Mouse (Mus musculus): ENCODE measurements at regions not wholly inside any gene's neighbourhood (a gene's known extent, or its start where the extent isn't known, plus 50 kb on each side); places are given as distances from the start of the nearest gene placed in this dataset.

GRCm38 (mm10) chr2:160140166-160140740 lies 193.7 kb downstream of the Gm826 start:
- H3K9me3 ChIP-seq (replicated peaks; ENCODE audit: insufficient read depth, low read length), result no peaks in the 10 kb centered on the region
- H3K4me1 ChIP-seq (ENCODE audit: control insufficient read depth in 1 of 2, insufficient read depth in 2 of 2, low read length in 2 of 2), result no peaks in the 10 kb centered on the region
- H3K27me3 ChIP-seq (ENCODE audit: control insufficient read depth in 1 of 2, insufficient read depth in 2 of 2, low read length in 2 of 2), result no peaks in the 10 kb centered on the region
- no peak overlapping the region for H3K9ac ChIP-seq (ENCODE audit: control insufficient read depth, low read depth, low read length, poor library complexity, severe bottlenecking)
- no peaks in the 10 kb centered on the region for H3K36me3 ChIP-seq (ENCODE audit: control insufficient read depth in 1 of 2, insufficient read depth in 2 of 2, low read length in 2 of 2)
- H3K79me2 ChIP-seq (ENCODE audit: control insufficient read depth, insufficient read depth, low read length, poor library complexity), result no peaks in the 10 kb centered on the region
- H3K4me3 ChIP-seq (ENCODE audit: control insufficient read depth in 1 of 2, insufficient read depth in 1 of 2, low read depth in 2 of 2, low read length in 2 of 2), result no peak overlapping the region
- no peak for DNase-seq (ENCODE audit: low read depth, low spot score)
- H3K27ac ChIP-seq (ENCODE audit: control insufficient read depth, low read depth, low read length), result no peak overlapping the region
- TF ChIP-seq NELFE (IDR thresholded peaks at IDR 0.05; ENCODE audit: low read depth, low read length) (no peak), KAT2A (conservative IDR thresholded peaks at IDR 0.05; ENCODE audit: low read depth, low read length) (no peak), JUND (IDR thresholded peaks at IDR 0.05; ENCODE audit: low read depth, low read length) (no peak), EP300 (IDR thresholded peaks at IDR 0.05; ENCODE audit: low read depth in 1 of 2, low read length in 2 of 2) (no peak), ZMIZ1 (IDR thresholded peaks at IDR 0.05; ENCODE audit: low read depth, low read length) (no peak), BHLHE40 (IDR thresholded peaks at IDR 0.05; ENCODE audit: borderline replicate concordance, low read depth, low read length) (no peak), ZC3H11A (IDR thresholded peaks at IDR 0.05; ENCODE audit: low read depth, low read length) (no peak), ZKSCAN1 (IDR thresholded peaks at IDR 0.05; ENCODE audit: low read depth, low read length) (no peak), E2F4 (IDR thresholded peaks at IDR 0.05; ENCODE audit: borderline replicate concordance, low read depth, low read length) (no peak), USF1 (IDR thresholded peaks at IDR 0.05; ENCODE audit: low read depth, low read length) (no peak), TCF12 (IDR thresholded peaks at IDR 0.05; ENCODE audit: low read depth, low read length) (no peak), SIN3A (IDR thresholded peaks at IDR 0.05; ENCODE audit: low read length) (no peak), MYC (IDR thresholded peaks at IDR 0.05; ENCODE audit: low read depth, low read length) (no peak), POLR2AphosphoS5 (IDR thresholded peaks at IDR 0.05; ENCODE audit: borderline replicate concordance, low read depth, low read length) (no peak), NRF1 (IDR thresholded peaks at IDR 0.05; ENCODE audit: insufficient read depth, low read depth, low read length, poor library complexity, severe bottlenecking) (no peak), SMC3 (IDR thresholded peaks at IDR 0.05; ENCODE audit: low read depth, low read length) (no peak), GABPA (IDR thresholded peaks at IDR 0.05; ENCODE audit: low read depth, low read length) (no peak), TBP (IDR thresholded peaks at IDR 0.05; ENCODE audit: low read depth, low read length) (no peak), MAZ (IDR thresholded peaks at IDR 0.05; ENCODE audit: low read depth, low read length) (no peak), ELF1 (IDR thresholded peaks at IDR 0.05; ENCODE audit: low read depth, low read length) (no peak)

DNA sequence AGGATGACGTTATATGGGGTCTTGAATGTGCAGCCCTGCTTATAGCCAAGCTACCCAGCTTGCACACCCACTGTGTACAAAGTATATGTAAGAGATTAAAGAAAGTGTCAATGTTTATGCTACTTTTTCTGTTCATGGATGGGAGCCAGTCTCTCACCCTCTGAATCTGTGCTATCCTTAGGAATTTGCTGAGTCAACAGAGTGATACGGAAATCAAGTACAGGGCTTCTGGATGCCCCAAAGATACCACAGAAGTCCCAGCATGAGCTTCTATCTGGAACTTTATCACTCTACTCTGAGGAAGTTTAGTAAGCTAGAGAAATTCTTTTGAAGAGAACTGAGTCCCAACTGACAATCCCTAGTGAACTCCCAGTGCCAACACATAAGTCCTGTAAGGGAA lies 195.9 kb downstream of the Gm826 start:
- Histone ChIP-seq H3K4me3 (ENCODE audit: control insufficient read depth in 1 of 2, insufficient read depth in 1 of 2, low read depth in 2 of 2, low read length in 2 of 2) (no peak overlapping the region), H3K79me2 (ENCODE audit: control insufficient read depth, insufficient read depth, low read length, poor library complexity) (no peaks in the 10 kb centered on the region), H3K9me3 (replicated peaks; ENCODE audit: insufficient read depth, low read length) (no peaks in the 10 kb centered on the region), H3K27ac (ENCODE audit: control insufficient read depth, low read depth, low read length) (no peak overlapping the region), H3K4me1 (ENCODE audit: control insufficient read depth in 1 of 2, insufficient read depth in 2 of 2, low read length in 2 of 2) (no peaks in the 10 kb centered on the region), H3K27me3 (ENCODE audit: control insufficient read depth in 1 of 2, insufficient read depth in 2 of 2, low read length in 2 of 2) (no peaks in the 10 kb centered on the region), H3K36me3 (ENCODE audit: control insufficient read depth in 1 of 2, insufficient read depth in 2 of 2, low read length in 2 of 2) (no peaks in the 10 kb centered on the region), H3K9ac (ENCODE audit: control insufficient read depth, low read depth, low read length, poor library complexity, severe bottlenecking) (no peak overlapping the region)
- no peak for DNase-seq (ENCODE audit: low read depth, low spot score)
- TF ChIP-seq POLR2A (IDR thresholded peaks at IDR 0.05; ENCODE audit: control insufficient read depth in 1 of 2, insufficient read depth in 1 of 2, low read depth in 1 of 2, low read length in 2 of 2, poor library complexity in 1 of 2) (no peak), E2F4 (IDR thresholded peaks at IDR 0.05; ENCODE audit: borderline replicate concordance, low read depth, low read length) (no peak), GATA1 (IDR thresholded peaks at IDR 0.05; ENCODE audit: low read depth, low read length) (no peak), USF2 (IDR thresholded peaks at IDR 0.05; ENCODE audit: borderline replicate concordance in 1 of 2, insufficient read depth in 1 of 2, low read depth in 1 of 2, low read length in 2 of 2) (no peak), BHLHE40 (IDR thresholded peaks at IDR 0.05; ENCODE audit: borderline replicate concordance, low read depth, low read length) (no peak), SMC3 (IDR thresholded peaks at IDR 0.05; ENCODE audit: low read depth, low read length) (no peak), EP300 (IDR thresholded peaks at IDR 0.05; ENCODE audit: low read depth in 1 of 2, low read length in 2 of 2) (no peak), ZC3H11A (IDR thresholded peaks at IDR 0.05; ENCODE audit: low read depth, low read length) (no peak), MYB (IDR thresholded peaks at IDR 0.05; ENCODE audit: low read depth, low read length) (no peak), USF1 (IDR thresholded peaks at IDR 0.05; ENCODE audit: low read depth, low read length) (no peak), JUND (IDR thresholded peaks at IDR 0.05; ENCODE audit: low read depth, low read length) (no peak), TBP (IDR thresholded peaks at IDR 0.05; ENCODE audit: low read depth, low read length) (no peak), MEF2A (IDR thresholded peaks at IDR 0.05; ENCODE audit: extremely low read depth, insufficient replicate concordance, low read depth, low read length, poor library complexity, severe bottlenecking) (no peak), CHD1 (IDR thresholded peaks at IDR 0.05; ENCODE audit: low read depth, low read length) (no peak), TAL1 (IDR thresholded peaks at IDR 0.05; ENCODE audit: low read length) (no peak), KAT2A (conservative IDR thresholded peaks at IDR 0.05; ENCODE audit: low read depth, low read length) (no peak), ELF1 (IDR thresholded peaks at IDR 0.05; ENCODE audit: low read depth, low read length) (no peak)

Data from MEL (cell line).